Mouse (Mus musculus) right cerebral cortex, postnatal 14 days (tissue): Measurements from ENCODE around the gene S100a16.

ENCODE experiments used
- DNase-seq: peaks from one replicate; pipeline ENCODE4 v3.0.0; 2022

Gene S100a16

GRCm38 (mm10) chr3:90525421-90525820, 11.6 kb upstream of the S100a16 start:
- no peak for DNase-seq

DNA sequence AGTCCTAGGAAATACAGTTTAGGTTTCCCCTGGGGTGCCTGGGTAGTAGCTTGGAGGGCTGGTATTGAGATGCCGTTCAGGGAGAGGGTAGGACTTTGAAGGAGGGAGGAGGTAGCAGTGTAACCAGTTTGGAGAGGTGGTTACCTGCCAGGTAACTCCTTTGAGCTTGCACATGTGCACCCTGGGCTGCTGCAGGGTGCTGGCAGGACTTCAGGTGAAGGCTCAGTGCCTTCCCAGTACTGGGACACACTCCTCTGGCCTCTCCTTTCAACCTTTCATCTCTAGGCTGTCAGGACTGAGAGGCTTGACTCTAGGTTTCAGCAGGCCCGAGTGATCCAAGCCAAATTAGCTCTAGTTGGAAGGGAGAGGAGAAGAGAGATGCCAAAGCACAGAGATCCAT, 11.0 kb upstream of the S100a16 start:
- no peak for DNase-seq

GRCm38 (mm10) chr3:90526580-90526979, 10.5 kb upstream of the S100a16 start, which contains the start of gene S100a14:
TSS of gene S100a14 (plus strand) at chr3:90526856.
- no peak for DNase-seq

DNA sequence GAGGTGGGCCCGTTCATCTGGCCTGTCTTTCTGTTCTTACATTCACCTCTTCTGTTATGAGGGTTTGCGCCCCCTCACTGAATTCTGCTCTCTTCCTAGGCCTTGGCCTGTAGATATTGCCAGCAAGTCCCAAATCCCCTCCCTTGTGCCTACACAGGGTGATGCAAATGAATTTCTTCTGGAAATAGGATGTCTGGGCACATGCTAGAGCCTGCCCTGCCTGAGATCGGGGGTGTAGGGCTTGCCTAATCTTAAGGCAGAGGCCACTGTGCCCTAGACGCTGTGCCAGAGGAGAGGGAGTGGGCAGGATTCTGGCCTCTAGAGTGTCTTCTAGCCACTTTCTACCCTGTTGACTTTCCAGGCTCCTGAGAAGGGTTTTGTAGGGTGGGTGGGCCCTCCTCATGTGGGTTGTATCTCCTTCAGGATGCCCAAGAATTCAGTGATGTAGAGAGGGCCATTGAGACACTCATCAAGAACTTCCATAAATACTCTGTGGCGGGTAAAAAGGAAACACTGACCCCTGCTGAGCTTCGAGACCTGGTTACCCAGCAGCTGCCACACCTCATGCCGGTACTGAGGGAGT, 9.7 kb upstream of the S100a16 start:
- no peak for DNase-seq

DNA sequence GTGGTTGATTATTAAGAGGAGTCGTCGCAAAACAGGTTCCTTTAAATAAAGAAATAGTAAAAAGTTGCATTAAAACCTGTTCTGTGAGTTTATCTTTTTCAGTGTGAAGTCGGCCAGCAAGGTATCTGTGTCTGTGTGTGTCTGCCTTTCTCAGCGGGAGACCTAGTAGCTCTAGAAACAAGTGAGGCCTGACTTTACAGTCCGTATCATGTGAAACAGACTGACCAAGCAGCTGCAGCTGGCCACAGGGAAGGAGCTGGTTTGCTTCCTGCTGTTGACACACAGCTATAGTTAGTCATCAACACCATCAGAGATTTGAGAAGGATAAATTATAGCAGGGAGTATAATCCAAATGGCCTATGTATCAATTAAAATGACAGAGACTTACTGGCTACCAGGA, 5.3 kb upstream of the S100a16 start:
- DNase-seq = no peak

DNA sequence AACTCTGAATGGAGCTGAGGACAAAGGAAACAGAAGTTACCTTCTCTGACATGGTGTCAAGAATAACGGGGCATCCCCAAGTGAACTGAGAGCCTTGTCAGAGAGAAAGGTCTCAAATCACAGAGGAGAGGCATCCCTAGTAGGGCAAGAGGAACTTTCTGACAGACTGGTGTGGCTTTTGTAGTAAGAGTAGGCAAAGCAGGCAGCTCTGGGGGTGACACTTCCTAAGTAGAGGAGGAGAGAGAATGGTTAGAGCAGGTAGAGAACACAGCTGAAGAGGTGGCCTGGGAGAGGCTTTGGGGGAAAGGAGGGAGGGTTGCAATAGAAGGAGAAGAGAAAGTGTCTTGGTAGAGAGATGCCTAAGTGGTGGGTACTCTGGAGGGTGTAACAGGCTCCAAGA, 1.6 kb upstream of the S100a16 start:
- no peak for DNase-seq

DNA sequence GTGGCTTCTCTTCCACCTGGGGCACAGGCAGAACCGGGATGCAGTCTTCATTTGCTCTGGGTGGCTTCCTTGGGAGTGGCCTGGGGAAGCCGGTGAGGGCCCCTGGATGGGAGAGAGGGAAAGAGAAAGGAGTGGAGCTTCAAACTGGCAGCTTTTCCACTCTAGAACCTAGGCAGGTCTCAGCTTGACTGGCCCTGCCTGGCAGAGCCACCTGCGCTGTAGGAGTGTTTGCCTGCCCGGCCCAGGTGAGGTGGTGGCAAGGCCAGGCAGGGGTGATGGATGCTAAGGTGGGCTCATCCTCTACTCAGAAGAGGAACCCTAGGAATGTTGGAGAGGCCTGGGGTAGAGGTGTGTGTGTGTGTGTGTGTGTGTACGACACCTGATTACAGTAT, 847 bp downstream of the S100a16 start:
- no peak for DNase-seq

DNA sequence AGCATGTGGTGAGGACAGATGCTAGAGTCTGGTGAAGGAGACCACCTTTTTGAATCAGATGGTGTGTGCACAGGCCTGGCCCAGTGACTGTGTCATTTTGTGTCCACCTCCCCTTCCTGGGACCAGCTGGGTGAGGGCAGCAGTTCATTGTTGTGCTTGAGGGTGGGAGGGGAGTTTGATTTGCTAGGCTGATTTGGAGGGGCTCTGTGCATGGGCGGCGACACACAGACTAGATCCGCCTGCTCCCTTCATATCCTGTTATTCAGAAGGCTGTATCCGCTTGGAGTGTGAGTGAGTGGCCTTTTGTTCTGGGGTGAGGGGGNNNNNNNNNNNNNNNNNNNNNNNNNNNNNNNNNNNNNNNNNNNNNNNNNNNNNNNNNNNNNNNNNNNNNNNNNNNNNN, 3.9 kb downstream of the S100a16 start:
- no peak for DNase-seq

- no peak for DNase-seq
These were observed 12.8 kb downstream of the S100a16 start for GRCm38 (mm10) chr3:90549676-90550420.

DNA sequence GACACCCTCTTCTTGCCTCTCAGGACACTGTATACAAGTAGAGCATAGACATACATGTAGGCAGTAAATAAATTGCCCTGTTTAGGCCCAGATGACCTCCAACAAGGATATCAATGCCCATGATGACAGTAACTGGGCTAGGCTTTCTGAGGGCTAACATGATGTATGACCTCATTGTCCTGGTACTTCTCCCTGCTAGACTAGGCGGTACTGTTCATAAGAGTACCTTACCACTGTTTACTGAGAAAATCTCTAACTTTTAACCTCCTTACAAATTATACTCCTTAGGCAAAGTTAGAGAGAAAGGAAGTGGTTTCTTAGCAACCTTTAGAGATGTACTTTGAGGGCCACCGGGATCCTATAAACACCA, 13.4 kb downstream of the S100a16 start:
- no peak for DNase-seq

DNA sequence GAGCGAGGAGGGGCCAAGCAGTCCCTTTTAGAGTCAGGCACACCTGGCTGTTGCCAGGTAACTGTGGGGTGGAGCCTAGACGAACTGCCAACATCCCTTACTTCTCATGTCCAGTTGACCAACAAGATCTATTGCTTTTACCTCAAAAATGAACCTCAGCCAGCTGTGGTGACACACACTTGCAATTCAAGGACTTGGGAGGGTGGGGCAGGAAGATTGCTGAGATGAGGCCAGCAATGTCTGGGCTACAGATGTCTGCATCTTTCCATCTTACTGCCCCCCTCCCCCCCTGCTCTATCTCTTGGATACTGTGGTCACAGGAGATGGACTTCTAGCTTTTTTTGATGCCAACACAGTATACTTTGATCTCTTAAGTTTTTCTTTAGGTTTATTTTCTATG, 15.2 kb downstream of the S100a16 start:
- DNase-seq = no peak

- DNase-seq = no peak
These were observed 18.9 kb downstream of the S100a16 start for GRCm38 (mm10) chr3:90555954-90556353.

- DNase-seq = no peak
These were observed 23.1 kb downstream of the S100a16 start, which contains the start of gene S100a3 for GRCm38 (mm10) chr3:90560008-90560628. TSS of gene S100a3 (plus strand) at chr3:90560578.

DNA sequence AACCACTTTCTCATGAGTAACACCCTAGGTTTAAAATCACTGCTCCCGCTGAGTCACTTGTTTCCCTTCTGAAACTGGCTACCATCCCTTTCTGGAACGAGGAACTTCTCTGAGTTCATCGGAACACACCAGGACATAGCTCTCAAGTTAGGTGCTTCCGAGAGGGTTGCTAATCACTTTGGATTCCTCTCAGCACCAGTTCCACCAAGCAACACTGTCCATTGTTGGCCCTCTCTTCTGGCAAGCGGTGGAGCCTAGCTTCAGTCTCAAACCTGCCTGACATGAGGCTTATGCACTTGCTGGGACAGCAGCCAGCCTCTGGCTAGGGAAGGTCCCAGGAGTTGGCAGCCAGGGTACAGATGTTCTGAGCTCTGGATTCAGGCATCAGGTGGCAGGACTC, 37.6 kb downstream of the S100a16 start:
- DNase-seq = no peak

- DNase-seq = no peak
These were observed 38.3 kb downstream of the S100a16 start for GRCm38 (mm10) chr3:90575320-90575719.

GRCm38 (mm10) chr3:90576351-90577001, 39.4 kb downstream of the S100a16 start:
- no peak for DNase-seq

GRCm38 (mm10) chr3:90579433-90579832, 42.4 kb downstream of the S100a16 start:
- DNase-seq = no peak

- no peak for DNase-seq
These were observed 44.1 kb downstream of the S100a16 start for GRCm38 (mm10) chr3:90581141-90581540.

- DNase-seq = no peak
These were observed 45.1 kb downstream of the S100a16 start for GRCm38 (mm10) chr3:90582156-90582555.

GRCm38 (mm10) chr3:90582556-90582955, 45.5 kb downstream of the S100a16 start:
- no peak for DNase-seq

DNA sequence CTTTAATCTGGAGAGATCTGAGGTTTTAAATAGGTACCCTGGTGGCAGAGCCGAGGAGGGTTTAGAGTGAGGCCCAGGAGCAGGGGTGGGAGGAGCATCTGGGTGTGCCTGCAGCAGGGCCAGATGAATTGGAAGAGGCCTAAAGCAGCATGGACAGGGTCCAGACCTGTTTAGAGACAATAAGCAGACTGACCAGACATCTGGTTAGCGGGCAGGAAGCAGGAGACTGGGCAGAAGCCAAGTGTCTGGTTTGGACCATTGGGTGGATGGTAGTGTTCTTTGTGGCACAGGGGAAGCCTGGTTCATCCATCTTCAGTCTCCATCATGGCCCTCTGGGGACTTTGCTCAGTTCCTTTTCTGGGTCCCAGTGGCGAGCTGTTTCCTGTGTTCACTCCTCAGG, 46.8 kb downstream of the S100a16 start:
- DNase-seq = no peak

DNA sequence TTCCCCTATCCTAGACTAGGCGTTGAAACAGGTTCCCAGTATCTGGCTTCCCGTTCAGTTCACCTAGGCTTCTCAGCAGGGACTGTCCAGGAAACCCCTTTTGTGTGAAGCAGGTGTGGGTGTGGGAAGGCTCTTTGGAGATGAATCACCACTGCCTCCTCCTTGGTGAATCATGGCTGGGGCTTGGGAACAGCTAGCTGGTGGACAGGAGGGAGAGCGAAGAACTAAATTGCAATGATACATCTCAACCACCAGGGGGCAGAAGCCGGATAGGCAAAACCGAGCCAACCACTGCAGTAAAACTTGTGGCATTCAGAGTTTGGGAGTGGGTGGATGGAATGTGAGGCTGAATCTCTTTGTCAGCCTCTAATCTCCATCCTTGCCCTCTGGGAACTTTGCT, 48.5 kb downstream of the S100a16 start:
- peak; percentile 41 for DNase-seq

DNA sequence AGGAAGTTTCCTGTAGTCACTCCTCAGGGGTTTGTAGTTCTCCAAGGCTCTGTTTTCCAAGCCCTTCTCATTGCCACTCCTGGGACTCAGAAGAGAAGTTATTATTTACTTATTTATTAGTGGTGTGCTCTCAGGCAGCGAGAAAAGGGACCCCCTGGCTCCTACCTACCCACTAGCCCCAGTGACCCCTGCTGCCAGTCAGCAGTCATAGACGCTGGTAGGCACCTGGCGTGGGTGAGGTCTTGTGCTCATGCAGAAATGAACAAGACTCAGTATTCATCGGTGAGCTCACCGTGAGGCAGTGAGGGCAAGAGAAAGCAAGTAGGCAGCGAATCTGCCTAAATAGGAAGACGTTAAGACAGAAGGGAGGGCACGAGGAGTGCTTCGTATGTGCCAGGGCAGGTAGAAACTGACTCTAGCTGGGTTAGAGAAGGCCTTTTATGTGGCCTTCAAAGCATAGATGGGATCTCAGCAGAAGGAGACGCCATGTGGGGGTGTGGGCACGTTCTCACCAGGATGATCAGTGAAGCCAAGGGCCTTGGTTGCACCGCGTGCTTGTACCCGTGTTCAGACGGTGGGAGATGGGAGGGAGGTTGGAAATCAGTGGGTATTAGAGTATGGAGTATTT, 49.1 kb downstream of the S100a16 start:
- no peak for DNase-seq
